Mouse (Mus musculus): ENCODE data around the gene Sgcb. TPM values are rescaled to one million over a fixed set of nuclear protein-coding genes. Genes with fewer than 3 reads are reported as not detected.

Sgcb gene
- polyA plus RNA-seq (2015; fragmentation: Nextera tagmentation; extraction: Ambion mirVana), result 95.9 and 110 TPM in 2 replicates

GRCm38 (mm10) chr5:73647261-73647900, at the start of gene Sgcb:
TSS of gene Sgcb (minus strand) at chr5:73647790.

GRCm38 (mm10) chr5:73651061-73651854, 3.7 kb upstream of the Sgcb start, which contains the start of gene Spata18:
TSS of gene Spata18 (plus strand) at chr5:73651379.

GRCm38 (mm10) chr5:73632291-73632690, 15.3 kb downstream of the Sgcb start, which contains the start of gene Lrrc66:
TSS of gene Lrrc66 (minus strand) at chr5:73632526.

Other genes with a start within 250 kb of the Sgcb start
- gene Cwh43, start 241.7 kb downstream of the Sgcb start, polyA plus RNA-seq (2015; fragmentation: Nextera tagmentation; extraction: Ambion mirVana), result 0.50 TPM in 1 of 2 replicates, not detected in the other
- gene Dcun1d4, start 166.8 kb downstream of the Sgcb start, polyA plus RNA-seq (2015; fragmentation: Nextera tagmentation; extraction: Ambion mirVana), result 7.9 and 8.7 TPM in 2 replicates
- gene Lrrc66, start 15.3 kb downstream of the Sgcb start, polyA plus RNA-seq (2015; fragmentation: Nextera tagmentation; extraction: Ambion mirVana), result 0.07 and 0.15 TPM in 2 replicates
- gene Spata18, start 3.6 kb upstream of the Sgcb start, polyA plus RNA-seq (2015; fragmentation: Nextera tagmentation; extraction: Ambion mirVana), result 0.23 and 0.24 TPM in 2 replicates

Measured in skeletal muscle tissue, postnatal 0 days (tissue).